Mouse (Mus musculus) heart, embryonic 13.5 days (tissue): Measurements from ENCODE around the gene Ugt8a. TPM values are rescaled to one million over a fixed set of nuclear protein-coding genes. Genes with fewer than 3 reads are reported as not detected.

ENCODE experiments used
- ATAC-seq: fragments of 200-750 bp; cut with Nextera tagmentation; 2 replicates; pipeline ENCODE4 v1.8.0; 2017; ENCODE audit warnings: moderate TSS enrichment; ENCODE audit not compliant: insufficient number of reproducible peaks, low FRiP score, low TSS enrichment; ENCODE audit errors: extremely low read depth
- H3K27ac ChIP-seq: fragments of 300-500 bp; sonication (generic); replicated peaks from 2 replicates; pipeline ENCODE4 v1.5.1; 2015; ENCODE audit warnings: moderate library complexity, mild to moderate bottlenecking, inconsistent platforms
- H3K27me3 ChIP-seq: fragments of 300-500 bp; sonication (generic); replicated peaks from 2 replicates; pipeline ENCODE4 v1.6.1; 2015; ENCODE audit warnings: mild to moderate bottlenecking, inconsistent platforms
- H3K36me3 ChIP-seq: fragments of 300-500 bp; sonication (generic); 2 replicates; pipeline ENCODE4 v1.6.1; 2015; ENCODE audit warnings: mild to moderate bottlenecking, inconsistent platforms
- H3K4me1 ChIP-seq: fragments of 300-500 bp; sonication (generic); 2 replicates; pipeline ENCODE4 v1.6.1; 2015; ENCODE audit warnings: inconsistent platforms
- H3K4me2 ChIP-seq: fragments of 300-500 bp; sonication (generic); 2 replicates; pipeline ENCODE4 v1.6.1; 2015; ENCODE audit warnings: inconsistent platforms, mild to moderate bottlenecking, moderate library complexity
- H3K4me3 ChIP-seq: fragments of 300-500 bp; sonication (generic); 2 replicates; pipeline ENCODE4 v1.5.1; 2015; ENCODE audit warnings: moderate library complexity, mild to moderate bottlenecking, inconsistent platforms
- H3K9ac ChIP-seq: fragments of 300-500 bp; sonication (generic); 2 replicates; pipeline ENCODE4 v1.6.1; 2015; ENCODE audit warnings: inconsistent platforms, mild to moderate bottlenecking, moderate library complexity
- H3K9me3 ChIP-seq: fragments of 300-500 bp; sonication (generic); 2 replicates; pipeline ENCODE4 v1.6.1; 2016; ENCODE audit warnings: inconsistent platforms
- WGBS: fragments of 180-500 bp; shearing (Covaris S2); methylation state at CpG from one replicate; pipeline ENCODE4 v1.1.7; 2015; ENCODE audit warnings: mixed read lengths; 5-methylcytosine and 5-hydroxymethylcytosine counted together
- polyA plus RNA-seq: library from polyadenylated mRNA; unstranded; fragments of >200 nt; fragmentation: Nextera tagmentation; extraction: Ambion mirVana; gene quantifications from 2 replicates; pipeline ENCODE4 v1.2.1, GENCODE M21; 2015

Ugt8a gene
- polyA plus RNA-seq: 0.25 and 0.37 TPM in 2 replicates

DNA sequence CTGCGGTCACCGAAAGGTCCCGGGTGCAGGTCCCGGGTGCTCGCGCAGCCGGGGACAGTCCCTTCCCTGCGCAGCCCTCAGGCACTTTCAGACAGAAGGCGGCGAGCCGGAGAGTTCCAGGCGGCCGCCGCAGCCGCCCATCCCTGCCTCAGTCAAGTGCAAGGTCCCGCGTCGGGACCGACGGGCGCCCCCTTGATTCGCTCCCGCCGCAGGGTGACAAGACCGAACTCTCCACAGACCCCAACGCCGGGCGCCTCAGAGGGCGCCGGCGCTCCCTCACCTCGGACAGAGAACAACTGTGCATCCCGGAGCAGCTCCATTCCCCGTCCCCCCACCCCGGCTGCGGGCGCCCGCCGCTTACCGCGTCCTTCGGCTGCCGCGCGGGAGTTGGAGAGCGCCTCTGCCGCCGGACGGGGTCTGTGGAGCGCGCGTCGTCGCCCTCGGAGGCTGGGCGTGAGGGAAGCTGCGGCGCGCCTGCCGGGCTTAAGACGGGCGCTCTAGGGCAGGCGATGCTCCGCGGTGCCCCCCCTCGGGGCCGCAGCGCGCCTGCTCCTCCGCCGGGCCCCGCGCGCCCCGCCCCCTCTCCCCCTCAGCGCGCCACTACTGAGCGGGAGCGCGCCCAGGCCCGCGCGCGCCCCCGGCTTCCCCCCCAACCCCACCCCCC, at the start of gene Ugt8a:
TSS of gene Ugt8a (minus strand) at position 528 of the 664 bp plus-strand sequence.
- ATAC-seq: peak; percentile 66
- no peaks in the 10 kb centered on the region for H3K9me3 ChIP-seq
- H3K9ac ChIP-seq: peak within 1 kb of the TSS; percentile 62
- H3K27ac ChIP-seq: no peak within 1 kb of the TSS
- no peaks in the 10 kb centered on the region for H3K36me3 ChIP-seq
- peaks cover 12% of the 10 kb centered on the region for H3K4me1 ChIP-seq
- WGBS: under 1% methylated on average over 67 of the region's 85 CpGs
- H3K27me3 ChIP-seq: peaks cover 55% of the 10 kb centered on the region
- peak within 1 kb of the TSS; percentile 66 for H3K4me3 ChIP-seq
- peak within 1 kb of the TSS; percentile 97 for H3K4me2 ChIP-seq

DNA sequence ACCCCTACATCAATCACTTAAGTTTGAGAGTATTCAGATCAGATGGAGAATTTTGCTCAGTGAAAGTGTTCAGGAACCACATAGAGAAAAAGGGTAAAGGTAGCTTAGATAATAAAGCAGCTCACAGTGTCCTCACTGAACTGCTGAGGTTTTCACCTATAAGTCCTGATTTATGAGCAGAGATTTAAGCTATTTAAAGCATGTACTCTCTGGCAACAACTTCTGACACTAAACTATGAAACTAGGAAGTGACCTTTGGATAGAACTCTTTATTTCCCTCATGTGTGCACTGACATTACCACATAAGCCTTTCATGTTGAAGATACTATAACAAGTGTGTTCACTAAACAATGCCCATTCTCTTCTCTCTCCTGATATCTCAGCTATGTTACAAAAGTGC, 48.2 kb upstream of the Ugt8a start:
- H3K27ac ChIP-seq: no peak overlapping the region
- no peak overlapping the region for H3K4me3 ChIP-seq
- no peak overlapping the region for H3K4me2 ChIP-seq
- no peaks in the 10 kb centered on the region for H3K9me3 ChIP-seq
- H3K27me3 ChIP-seq: no peaks in the 10 kb centered on the region
- no peak for ATAC-seq
- no peaks in the 10 kb centered on the region for H3K4me1 ChIP-seq
- no peaks in the 10 kb centered on the region for H3K36me3 ChIP-seq
- no peak overlapping the region for H3K9ac ChIP-seq

DNA sequence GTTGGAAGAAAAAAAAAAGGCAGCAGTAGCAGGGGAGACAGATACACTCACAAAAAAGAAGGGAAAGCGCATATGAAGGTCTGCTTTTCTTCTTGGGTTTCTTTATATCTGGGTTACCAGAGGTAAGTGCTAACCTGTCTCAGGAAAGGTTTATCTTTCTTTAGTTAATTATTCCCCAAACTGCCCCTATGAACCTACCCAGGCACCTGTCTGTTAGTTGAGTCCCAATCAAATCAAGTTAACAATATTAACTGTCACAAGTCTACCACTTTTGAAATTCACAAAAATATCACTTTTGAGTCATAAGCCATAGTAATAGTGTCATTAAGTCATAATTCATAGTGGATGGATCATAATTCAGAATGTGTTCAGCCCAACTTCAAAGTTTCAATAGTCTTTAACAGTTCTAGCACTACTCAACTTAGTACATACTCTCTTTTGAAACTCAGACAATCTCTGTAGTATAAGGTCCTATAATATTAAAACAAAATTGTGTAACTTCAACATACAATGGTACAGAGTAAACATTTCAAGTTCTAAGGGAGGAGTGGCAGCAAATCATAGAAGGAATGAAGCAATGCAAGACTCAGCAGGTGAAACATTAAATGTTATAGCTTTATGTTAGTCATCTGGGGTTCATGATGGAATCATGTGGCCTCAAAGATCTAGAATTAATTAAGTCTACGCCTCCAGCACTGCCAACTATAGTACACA, 45.4 kb upstream of the Ugt8a start:
- Histone ChIP-seq H3K27me3 (no peaks in the 10 kb centered on the region), H3K4me3 (no peak overlapping the region), H3K27ac (no peak overlapping the region), H3K4me1 (no peaks in the 10 kb centered on the region), H3K36me3 (no peaks in the 10 kb centered on the region), H3K9me3 (no peaks in the 10 kb centered on the region), H3K9ac (no peak overlapping the region), H3K4me2 (no peak overlapping the region)
- 73% methylated on average over 2 of the region's 2 CpGs for WGBS
- no peak for ATAC-seq

- no peak for ATAC-seq
- no peak overlapping the region for H3K4me3 ChIP-seq
- H3K27ac ChIP-seq: no peak overlapping the region
- no peaks in the 10 kb centered on the region for H3K4me1 ChIP-seq
- H3K4me2 ChIP-seq: no peak overlapping the region
- H3K9me3 ChIP-seq: no peaks in the 10 kb centered on the region
- 39% methylated on average over 3 of the region's 3 CpGs for WGBS
- no peak overlapping the region for H3K9ac ChIP-seq
- no peaks in the 10 kb centered on the region for H3K36me3 ChIP-seq
- no peaks in the 10 kb centered on the region for H3K27me3 ChIP-seq
Observed at GRCm38 (mm10) chr3:125979475-125979874, 41.1 kb upstream of the Ugt8a start.

DNA sequence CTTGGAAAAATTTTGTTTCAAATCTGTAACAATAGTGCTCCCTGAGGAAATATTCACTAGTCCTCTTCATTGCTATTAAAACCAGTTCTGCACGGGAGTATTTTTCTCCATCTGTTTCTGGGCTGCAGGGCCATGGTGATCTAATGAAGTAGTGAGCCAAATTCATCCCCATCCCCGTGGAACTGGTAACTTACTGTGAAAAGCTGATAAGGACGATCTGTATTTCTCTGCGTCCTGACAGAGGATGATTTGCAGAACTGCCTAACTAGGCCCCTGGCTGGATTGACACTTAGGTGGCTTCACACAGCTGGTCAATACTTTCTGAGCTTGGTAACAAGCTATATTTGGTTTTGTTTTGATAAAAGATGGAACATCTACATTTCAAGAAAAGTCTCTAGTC, 37.5 kb upstream of the Ugt8a start:
- 30% methylated on average over 4 of the region's 4 CpGs for WGBS
- no peak for ATAC-seq

DNA sequence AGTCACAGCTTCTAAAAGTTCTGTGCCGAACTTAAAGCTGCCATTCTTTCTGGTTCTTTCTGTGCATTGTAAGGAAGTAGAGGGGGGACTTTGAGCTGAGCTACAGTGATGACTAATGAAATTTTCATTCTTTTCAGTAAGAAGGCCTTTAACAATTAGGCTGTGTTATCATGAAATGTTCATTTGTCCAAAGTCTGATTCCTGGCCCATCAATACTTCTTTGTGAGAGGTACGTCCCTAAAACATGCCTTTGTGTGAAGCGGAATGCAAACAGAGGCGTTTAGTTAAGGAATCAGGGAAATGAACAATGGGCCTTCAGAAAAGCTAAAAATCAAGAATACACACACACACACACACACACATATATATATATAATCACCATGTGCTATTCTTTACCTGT, 31.0 kb upstream of the Ugt8a start:
- no peaks in the 10 kb centered on the region for H3K36me3 ChIP-seq
- H3K9ac ChIP-seq: no peak overlapping the region
- no peaks in the 10 kb centered on the region for H3K27me3 ChIP-seq
- H3K27ac ChIP-seq: no peak overlapping the region
- no peak for ATAC-seq
- no peak overlapping the region for H3K4me3 ChIP-seq
- no peaks in the 10 kb centered on the region for H3K4me1 ChIP-seq
- 75% methylated on average over 4 of the region's 4 CpGs for WGBS
- no peaks in the 10 kb centered on the region for H3K9me3 ChIP-seq
- H3K4me2 ChIP-seq: no peak overlapping the region

More for the DNA sequence above, 37.5 kb upstream of the Ugt8a start:
- Histone ChIP-seq H3K4me2 (no peak overlapping the region), H3K27ac (no peak overlapping the region), H3K36me3 (no peaks in the 10 kb centered on the region), H3K9me3 (no peaks in the 10 kb centered on the region), H3K27me3 (no peaks in the 10 kb centered on the region), H3K9ac (no peak overlapping the region), H3K4me1 (no peaks in the 10 kb centered on the region), H3K4me3 (no peak overlapping the region)

DNA sequence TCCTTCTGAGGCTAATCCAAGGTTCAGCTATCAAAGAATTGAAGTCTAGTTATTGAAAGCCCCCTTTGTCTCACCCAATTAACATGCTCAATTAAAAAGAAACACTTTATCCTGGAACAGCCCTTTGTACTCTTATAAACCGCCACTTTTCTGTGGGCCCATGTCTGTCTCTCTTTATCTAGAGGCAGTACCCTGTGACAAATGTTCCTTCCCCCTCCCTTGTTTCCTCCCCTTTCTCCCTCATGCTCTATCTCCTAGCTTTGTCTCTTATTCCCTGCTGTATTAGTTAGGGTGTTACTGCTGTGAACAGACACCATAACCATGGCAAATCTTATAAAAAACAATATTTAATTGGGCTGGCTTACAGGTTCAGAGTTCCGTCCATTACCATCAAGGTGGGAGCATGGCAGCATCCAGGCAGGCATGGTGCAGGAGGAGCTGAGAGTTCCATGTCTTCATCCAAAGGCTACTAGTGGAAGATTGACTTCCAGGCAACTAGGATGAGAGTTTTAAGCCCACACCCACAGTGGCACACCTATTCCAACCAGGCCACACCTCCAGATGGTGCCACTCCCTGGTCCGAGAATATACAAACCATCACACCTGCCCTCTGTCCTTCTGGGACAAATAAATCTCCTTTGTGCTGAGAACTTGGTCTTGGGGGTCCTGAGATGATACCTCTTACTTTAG, 17.9 kb upstream of the Ugt8a start:
- H3K36me3 ChIP-seq: no peaks in the 10 kb centered on the region
- H3K27ac ChIP-seq: no peak overlapping the region
- H3K9me3 ChIP-seq: no peaks in the 10 kb centered on the region
- H3K9ac ChIP-seq: no peak overlapping the region
- no peaks in the 10 kb centered on the region for H3K4me1 ChIP-seq
- ATAC-seq: no peak
- no peaks in the 10 kb centered on the region for H3K27me3 ChIP-seq
- no peak overlapping the region for H3K4me2 ChIP-seq
- no peak overlapping the region for H3K4me3 ChIP-seq
- 74% methylated on average over 3 of the region's 3 CpGs for WGBS

DNA sequence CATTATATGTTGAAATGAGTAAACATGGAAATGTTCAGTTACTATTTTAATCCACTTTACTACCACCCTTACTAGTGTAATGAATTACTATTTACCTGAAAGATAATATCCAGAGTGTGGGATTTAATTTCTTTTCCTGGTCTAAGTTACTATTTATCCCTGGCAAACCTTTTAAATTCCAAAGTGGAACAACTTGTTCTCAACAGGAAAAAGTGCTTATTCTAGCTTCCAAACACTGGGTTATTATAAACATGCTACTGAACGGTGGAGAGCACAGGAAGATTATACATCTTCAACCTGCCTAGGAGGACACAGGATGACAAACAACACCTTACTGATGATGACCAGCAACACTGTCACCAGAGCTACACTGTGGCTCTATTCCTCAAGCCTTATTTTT, 16.5 kb upstream of the Ugt8a start:
- Histone ChIP-seq H3K27ac (no peak overlapping the region), H3K9me3 (no peaks in the 10 kb centered on the region), H3K36me3 (no peaks in the 10 kb centered on the region), H3K27me3 (no peaks in the 10 kb centered on the region), H3K4me2 (no peak overlapping the region), H3K9ac (no peak overlapping the region), H3K4me1 (no peaks in the 10 kb centered on the region), H3K4me3 (no peak overlapping the region)
- 76% methylated on average over 1 of the region's 1 CpGs for WGBS
- ATAC-seq: no peak

- 65% methylated on average over 3 of the region's 3 CpGs for WGBS
- peaks cover 12% of the 10 kb centered on the region for H3K4me1 ChIP-seq
Observed at GRCm38 (mm10) chr3:125940811-125941210, 2.4 kb upstream of the Ugt8a start.

DNA sequence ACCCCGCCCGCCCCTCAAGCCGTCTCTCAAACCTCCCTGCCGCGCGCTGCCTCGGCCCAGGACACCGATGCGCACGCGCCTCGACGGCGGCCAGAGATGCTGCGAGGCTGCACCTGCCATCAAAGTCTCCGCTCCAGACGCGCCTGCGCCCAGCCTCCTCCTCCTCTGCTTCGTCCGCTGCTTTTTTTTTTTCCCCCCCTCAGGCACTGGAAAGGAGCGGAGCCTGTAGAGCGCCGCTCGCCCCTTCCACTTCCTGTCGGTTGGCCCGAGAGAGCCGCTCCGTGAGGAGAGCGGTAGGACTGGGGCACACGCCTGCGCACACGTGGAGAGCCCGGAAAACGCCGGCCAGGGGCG, 314 bp upstream of the Ugt8a start:
- Histone ChIP-seq H3K4me2 (peak overlapping the region; percentile 97), H3K27me3 (peaks cover 58% of the 10 kb centered on the region), H3K4me3 (peak overlapping the region; percentile 66), H3K36me3 (no peaks in the 10 kb centered on the region), H3K9me3 (no peaks in the 10 kb centered on the region), H3K9ac (no peak overlapping the region), H3K4me1 (peaks cover 12% of the 10 kb centered on the region), H3K27ac (no peak overlapping the region)
- WGBS: 0% methylated on average over 21 of the region's 37 CpGs
- ATAC-seq: 0 out of 2 replicates have a peak, but pooled peaks have one; percentile 8

More at GRCm38 (mm10) chr3:125940811-125941210, 2.4 kb upstream of the Ugt8a start:
- no peak overlapping the region for H3K27ac ChIP-seq
- no peaks in the 10 kb centered on the region for H3K9me3 ChIP-seq
- no peak overlapping the region for H3K4me3 ChIP-seq
- H3K4me2 ChIP-seq: no peak overlapping the region
- no peaks in the 10 kb centered on the region for H3K36me3 ChIP-seq
- no peak for ATAC-seq
- peaks cover 50% of the 10 kb centered on the region for H3K27me3 ChIP-seq
- H3K9ac ChIP-seq: no peak overlapping the region

DNA sequence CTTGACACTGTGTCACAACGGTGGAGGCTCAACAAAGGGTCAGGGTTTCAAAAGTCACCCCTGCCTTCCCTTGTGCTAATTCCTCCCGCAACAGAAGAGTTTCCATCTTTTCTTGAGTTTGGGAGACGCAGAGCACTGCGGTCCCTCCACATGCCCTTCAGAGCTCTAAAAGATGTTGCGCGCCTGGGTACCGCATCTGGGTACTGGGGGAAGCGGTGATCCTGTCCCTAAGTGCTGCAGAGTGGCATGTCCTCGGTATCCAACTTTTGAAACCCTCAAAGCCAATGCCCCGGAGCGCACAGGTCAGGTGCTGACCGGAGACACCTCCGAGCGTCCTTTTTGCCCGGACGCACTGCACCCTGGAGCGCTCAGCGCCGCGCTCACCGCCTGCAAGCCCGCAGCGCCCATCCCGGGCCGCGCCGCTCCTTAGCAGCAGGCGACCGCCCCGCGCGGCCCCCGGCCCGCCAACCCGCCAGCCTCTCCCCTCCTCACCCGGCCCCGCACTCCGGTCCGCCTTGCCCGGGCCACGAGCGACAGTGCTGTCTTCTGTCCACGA, 805 bp downstream of the Ugt8a start:
- Histone ChIP-seq H3K4me3 (peak overlapping the region; percentile 66), H3K27ac (no peak overlapping the region), H3K9ac (peak overlapping the region; percentile 62), H3K36me3 (no peaks in the 10 kb centered on the region), H3K4me2 (peak overlapping the region; percentile 97), H3K27me3 (peaks cover 55% of the 10 kb centered on the region), H3K9me3 (no peaks in the 10 kb centered on the region), H3K4me1 (peaks cover 12% of the 10 kb centered on the region)
- 1% methylated on average over 42 of the region's 43 CpGs for WGBS
- no peak for ATAC-seq
